ENCODE assay signal across 33 mouse cellular contexts in genomic region chr12:59497434-59497833, GRCm38 (mm10).
"Had no signal": no experiment of that assay in that cellular context is flagged by ENCODE, and none has a peak within 500 bp of the region (broad histone marks: within the 10 kb centered on the region; RNA-seq: fewer than 3 reads in every experiment).

No protein-coding gene starts in this region.

- H3K4me3 ChIP-seq: limb, embryonic 10.5 days; limb, embryonic 12.5 days; limb, embryonic 13.5 days; limb, embryonic 15.5 days; liver, embryonic 12.5 days; liver, embryonic 13.5 days; liver, embryonic 15.5 days; lung, embryonic 15.5 days; megakaryocyte, embryonic 14.5 days; midbrain, embryonic 10.5 days; midbrain, embryonic 12.5 days; midbrain, embryonic 13.5 days; midbrain, embryonic 15.5 days; myocyte; neural tube, embryonic 12.5 days; neural tube, embryonic 13.5 days had no signal

- H3K27ac ChIP-seq: limb, embryonic 10.5 days; limb, embryonic 12.5 days; limb, embryonic 13.5 days; limb, embryonic 15.5 days; liver, embryonic 12.5 days; liver, embryonic 13.5 days; liver, embryonic 14.5 days; liver, embryonic 15.5 days; lung, embryonic 15.5 days; macrophage; midbrain, embryonic 10.5 days; midbrain, embryonic 12.5 days; midbrain, embryonic 13.5 days; midbrain, embryonic 15.5 days; neural tube, embryonic 12.5 days; neural tube, embryonic 13.5 days had no signal

- H3K4me1 ChIP-seq: limb, embryonic 10.5 days; limb, embryonic 12.5 days; limb, embryonic 15.5 days; liver, embryonic 12.5 days; liver, embryonic 13.5 days; liver, embryonic 15.5 days; lung, embryonic 15.5 days; megakaryocyte, embryonic 14.5 days; midbrain, embryonic 10.5 days; midbrain, embryonic 12.5 days; midbrain, embryonic 13.5 days; midbrain, embryonic 15.5 days; neural tube, embryonic 12.5 days; neural tube, embryonic 13.5 days had no signal

- DNase-seq: left cerebral cortex, postnatal 4 days; liver; liver, embryonic 13.5 days; liver, postnatal 0 days; lung, adult 18-20 months; lung, adult 2 months; lung, embryonic 14.5 days; lung, postnatal 10 days; lung, postnatal 14 days; lung, postnatal 36 days; lung, postnatal 4 days; midbrain, embryonic 14.5 days had no signal

- H3K36me3 ChIP-seq: limb, embryonic 10.5 days; limb, embryonic 12.5 days; limb, embryonic 13.5 days; limb, embryonic 15.5 days; liver, embryonic 12.5 days; liver, embryonic 13.5 days; liver, embryonic 15.5 days; lung, embryonic 15.5 days; midbrain, embryonic 10.5 days; midbrain, embryonic 12.5 days; midbrain, embryonic 13.5 days; midbrain, embryonic 15.5 days; neural tube, embryonic 12.5 days; neural tube, embryonic 13.5 days had no signal

- ATAC-seq: liver, embryonic 12.5 days; liver, postnatal 0 days; lung, postnatal 0 days; midbrain, embryonic 13.5 days; midbrain, embryonic 15.5 days; midbrain, embryonic 16.5 days had no signal

- H3K9ac ChIP-seq: limb, embryonic 12.5 days; limb, embryonic 13.5 days; limb, embryonic 15.5 days; liver, embryonic 12.5 days; liver, embryonic 13.5 days; liver, embryonic 14.5 days; liver, embryonic 15.5 days; liver, postnatal 0 days; lung, embryonic 14.5 days; lung, embryonic 15.5 days; midbrain, embryonic 12.5 days; midbrain, embryonic 13.5 days; midbrain, embryonic 15.5 days; neural tube, embryonic 12.5 days; neural tube, embryonic 13.5 days had no signal

- H3K27me3 ChIP-seq: limb, embryonic 12.5 days; limb, embryonic 13.5 days; limb, embryonic 15.5 days; liver, embryonic 12.5 days; liver, embryonic 13.5 days; liver, embryonic 15.5 days; lung, embryonic 15.5 days; megakaryocyte, embryonic 14.5 days; midbrain, embryonic 12.5 days; midbrain, embryonic 13.5 days; midbrain, embryonic 15.5 days; neural tube, embryonic 12.5 days; neural tube, embryonic 13.5 days had no signal

- H3K9me3 ChIP-seq: limb, embryonic 10.5 days; limb, embryonic 12.5 days; limb, embryonic 13.5 days; limb, embryonic 15.5 days; liver, embryonic 13.5 days; liver, embryonic 15.5 days; lung, embryonic 15.5 days; midbrain, embryonic 10.5 days; midbrain, embryonic 12.5 days; midbrain, embryonic 13.5 days; midbrain, embryonic 15.5 days; neural tube, embryonic 12.5 days; neural tube, embryonic 13.5 days had no signal

- H3K4me2 ChIP-seq: limb, embryonic 12.5 days; limb, embryonic 13.5 days; limb, embryonic 15.5 days; liver, embryonic 11.5 days; liver, embryonic 12.5 days; liver, embryonic 13.5 days; liver, embryonic 15.5 days; lung, embryonic 14.5 days; lung, embryonic 15.5 days; midbrain, embryonic 11.5 days; midbrain, embryonic 12.5 days; midbrain, embryonic 13.5 days; midbrain, embryonic 15.5 days; neural tube, embryonic 12.5 days; neural tube, embryonic 13.5 days had no signal
